Mouse (Mus musculus): ENCODE data around the gene Smpdl3b. TPM values are rescaled to one million over a fixed set of nuclear protein-coding genes. Genes with fewer than 3 reads are reported as not detected.
"Not testable (repeated sequence)": the region's sequence is repeated elsewhere in the genome, so short reads cannot be mapped to it uniquely, and the experiment has no call there.

Gene Smpdl3b
- polyA plus RNA-seq, 1 experiment from 2014 or later, result 0.27 TPM

- H3K27me3 ChIP-seq (ENCODE audit: control insufficient read depth, insufficient read depth, low read length); H3K36me3 ChIP-seq (ENCODE audit: control insufficient read depth, insufficient read depth, low read length); H3K9ac ChIP-seq (replicated peaks; ENCODE audit: low read depth, low read length); H3K27ac ChIP-seq (ENCODE audit: low read depth, low read length); ATAC-seq (ENCODE audit: low read depth); H3K4me2 ChIP-seq (ENCODE audit: low read depth, low read length); H3K9me3 ChIP-seq (ENCODE audit: control insufficient read depth, low read length); H3K4me1 ChIP-seq (ENCODE audit: control insufficient read depth, insufficient read depth, low read length); H3K4me3 ChIP-seq (ENCODE audit: low read depth, low read length): not testable (repeated sequence)
- WGBS, result 91% methylated on average over 8 of the region's 9 CpGs
These were observed 36.4 kb upstream of the Smpdl3b start for GRCm38 (mm10) chr4:132793322-132794004.

GRCm38 (mm10) chr4:132789731-132790130 is 32.7 kb upstream of the Smpdl3b start:
- no peaks in the 10 kb centered on the region for H3K4me1 ChIP-seq (ENCODE audit: control insufficient read depth, insufficient read depth, low read length)
- no peak overlapping the region for H3K27ac ChIP-seq (ENCODE audit: low read depth, low read length)
- H3K4me2 ChIP-seq (ENCODE audit: low read depth, low read length), result no peak overlapping the region
- no peaks in the 10 kb centered on the region for H3K9me3 ChIP-seq (ENCODE audit: control insufficient read depth, low read length)
- 91% methylated on average over 8 of the region's 8 CpGs for WGBS
- no peaks in the 10 kb centered on the region for H3K27me3 ChIP-seq (ENCODE audit: control insufficient read depth, insufficient read depth, low read length)
- no peak overlapping the region for H3K4me3 ChIP-seq (ENCODE audit: low read depth, low read length)
- no peak for ATAC-seq (ENCODE audit: low read depth)
- H3K9ac ChIP-seq (replicated peaks; ENCODE audit: low read depth, low read length), result no peak overlapping the region
- H3K36me3 ChIP-seq (ENCODE audit: control insufficient read depth, insufficient read depth, low read length), result no peaks in the 10 kb centered on the region

- Histone ChIP-seq H3K27ac (ENCODE audit: low read depth, low read length) (no peak overlapping the region), H3K4me3 (ENCODE audit: low read depth, low read length) (no peak overlapping the region), H3K36me3 (ENCODE audit: control insufficient read depth, insufficient read depth, low read length) (no peaks in the 10 kb centered on the region), H3K4me1 (ENCODE audit: control insufficient read depth, insufficient read depth, low read length) (no peaks in the 10 kb centered on the region), H3K9ac (replicated peaks; ENCODE audit: low read depth, low read length) (no peak overlapping the region), H3K27me3 (ENCODE audit: control insufficient read depth, insufficient read depth, low read length) (no peaks in the 10 kb centered on the region), H3K9me3 (ENCODE audit: control insufficient read depth, low read length) (no peaks in the 10 kb centered on the region), H3K4me2 (ENCODE audit: low read depth, low read length) (no peak overlapping the region)
- WGBS, result 89% methylated on average over 13 of the region's 13 CpGs
- no peak for ATAC-seq (ENCODE audit: low read depth)
These were observed 28.2 kb upstream of the Smpdl3b start for GRCm38 (mm10) chr4:132785228-132785627.

- Histone ChIP-seq H3K9ac (replicated peaks; ENCODE audit: low read depth, low read length) (no peak overlapping the region), H3K4me2 (ENCODE audit: low read depth, low read length) (no peak overlapping the region), H3K36me3 (ENCODE audit: control insufficient read depth, insufficient read depth, low read length) (no peaks in the 10 kb centered on the region), H3K4me1 (ENCODE audit: control insufficient read depth, insufficient read depth, low read length) (no peaks in the 10 kb centered on the region), H3K9me3 (ENCODE audit: control insufficient read depth, low read length) (no peaks in the 10 kb centered on the region), H3K27me3 (ENCODE audit: control insufficient read depth, insufficient read depth, low read length) (no peaks in the 10 kb centered on the region), H3K27ac (ENCODE audit: low read depth, low read length) (no peak overlapping the region), H3K4me3 (ENCODE audit: low read depth, low read length) (no peak overlapping the region)
- no peak for ATAC-seq (ENCODE audit: low read depth)
- 97% methylated on average over 2 of the region's 2 CpGs for WGBS
These were observed 26.7 kb upstream of the Smpdl3b start for GRCm38 (mm10) chr4:132783732-132784131.

- H3K4me2 ChIP-seq (ENCODE audit: low read depth, low read length), result no peak overlapping the region
- 0 out of 2 replicates have a peak, but pooled peaks cover 3% of the 10 kb centered on the region for H3K36me3 ChIP-seq (ENCODE audit: control insufficient read depth, insufficient read depth, low read length)
- H3K4me1 ChIP-seq (ENCODE audit: control insufficient read depth, insufficient read depth, low read length), result no peaks in the 10 kb centered on the region
- H3K9me3 ChIP-seq (ENCODE audit: control insufficient read depth, low read length), result no peaks in the 10 kb centered on the region
- 95% methylated on average over 4 of the region's 4 CpGs for WGBS
- no peak overlapping the region for H3K27ac ChIP-seq (ENCODE audit: low read depth, low read length)
- H3K9ac ChIP-seq (replicated peaks; ENCODE audit: low read depth, low read length), result no peak overlapping the region
- H3K4me3 ChIP-seq (ENCODE audit: low read depth, low read length), result no peak overlapping the region
- H3K27me3 ChIP-seq (ENCODE audit: control insufficient read depth, insufficient read depth, low read length), result no peaks in the 10 kb centered on the region
- ATAC-seq (ENCODE audit: low read depth), result no peak
These were observed 23.2 kb upstream of the Smpdl3b start for GRCm38 (mm10) chr4:132780288-132780687.

- peaks cover 16% of the 10 kb centered on the region; the same call in 1 of the 2 replicates for H3K36me3 ChIP-seq (ENCODE audit: control insufficient read depth, insufficient read depth, low read length)
- no peak overlapping the region for H3K9ac ChIP-seq (replicated peaks; ENCODE audit: low read depth, low read length)
- H3K4me1 ChIP-seq (ENCODE audit: control insufficient read depth, insufficient read depth, low read length), result no peaks in the 10 kb centered on the region
- no peak overlapping the region for H3K4me2 ChIP-seq (ENCODE audit: low read depth, low read length)
- ATAC-seq (ENCODE audit: low read depth), result no peak
- H3K27ac ChIP-seq (ENCODE audit: low read depth, low read length), result no peak overlapping the region
- H3K9me3 ChIP-seq (ENCODE audit: control insufficient read depth, low read length), result no peaks in the 10 kb centered on the region
- no peak overlapping the region for H3K4me3 ChIP-seq (ENCODE audit: low read depth, low read length)
- no peaks in the 10 kb centered on the region for H3K27me3 ChIP-seq (ENCODE audit: control insufficient read depth, insufficient read depth, low read length)
- WGBS, result 94% methylated on average over 6 of the region's 6 CpGs
These were observed 21.6 kb upstream of the Smpdl3b start for GRCm38 (mm10) chr4:132778562-132779201.

- Histone ChIP-seq H3K4me3 (ENCODE audit: low read depth, low read length) (no peak overlapping the region), H3K27me3 (ENCODE audit: control insufficient read depth, insufficient read depth, low read length) (no peaks in the 10 kb centered on the region), H3K4me2 (ENCODE audit: low read depth, low read length) (no peak overlapping the region), H3K9ac (replicated peaks; ENCODE audit: low read depth, low read length) (no peak overlapping the region), H3K36me3 (ENCODE audit: control insufficient read depth, insufficient read depth, low read length) (peaks cover 19% of the 10 kb centered on the region), H3K27ac (ENCODE audit: low read depth, low read length) (no peak overlapping the region), H3K9me3 (ENCODE audit: control insufficient read depth, low read length) (no peaks in the 10 kb centered on the region), H3K4me1 (ENCODE audit: control insufficient read depth, insufficient read depth, low read length) (no peaks in the 10 kb centered on the region)
- 88% methylated on average over 5 of the region's 5 CpGs for WGBS
- ATAC-seq (ENCODE audit: low read depth), result no peak
These were observed 19.7 kb upstream of the Smpdl3b start for GRCm38 (mm10) chr4:132776764-132777163.

GRCm38 (mm10) chr4:132774905-132775304 is 17.9 kb upstream of the Smpdl3b start:
- H3K9me3 ChIP-seq (ENCODE audit: control insufficient read depth, low read length), result no peaks in the 10 kb centered on the region
- no peak overlapping the region for H3K27ac ChIP-seq (ENCODE audit: low read depth, low read length)
- ATAC-seq (ENCODE audit: low read depth), result no peak
- no peaks in the 10 kb centered on the region for H3K27me3 ChIP-seq (ENCODE audit: control insufficient read depth, insufficient read depth, low read length)
- 88% methylated on average over 3 of the region's 3 CpGs for WGBS
- H3K4me1 ChIP-seq (ENCODE audit: control insufficient read depth, insufficient read depth, low read length), result no peaks in the 10 kb centered on the region
- H3K36me3 ChIP-seq (ENCODE audit: control insufficient read depth, insufficient read depth, low read length), result peaks cover 19% of the 10 kb centered on the region
- no peak overlapping the region for H3K4me3 ChIP-seq (ENCODE audit: low read depth, low read length)
- no peak overlapping the region for H3K4me2 ChIP-seq (ENCODE audit: low read depth, low read length)
- H3K9ac ChIP-seq (replicated peaks; ENCODE audit: low read depth, low read length), result no peak overlapping the region

GRCm38 (mm10) chr4:132771776-132772175 is 14.7 kb upstream of the Smpdl3b start:
- WGBS, result 92% methylated on average over 9 of the region's 9 CpGs
- peaks cover 16% of the 10 kb centered on the region for H3K36me3 ChIP-seq (ENCODE audit: control insufficient read depth, insufficient read depth, low read length)

More at GRCm38 (mm10) chr4:132771776-132772175, 14.7 kb upstream of the Smpdl3b start:
- no peaks in the 10 kb centered on the region for H3K27me3 ChIP-seq (ENCODE audit: control insufficient read depth, insufficient read depth, low read length)
- H3K27ac ChIP-seq (ENCODE audit: low read depth, low read length), result no peak overlapping the region
- no peak overlapping the region for H3K9ac ChIP-seq (replicated peaks; ENCODE audit: low read depth, low read length)
- H3K4me3 ChIP-seq (ENCODE audit: low read depth, low read length), result no peak overlapping the region
- H3K9me3 ChIP-seq (ENCODE audit: control insufficient read depth, low read length), result no peaks in the 10 kb centered on the region
- no peak overlapping the region for H3K4me2 ChIP-seq (ENCODE audit: low read depth, low read length)
- no peak for ATAC-seq (ENCODE audit: low read depth)
- 0 out of 2 replicates have a peak, but pooled peaks cover 9% of the 10 kb centered on the region for H3K4me1 ChIP-seq (ENCODE audit: control insufficient read depth, insufficient read depth, low read length)

All from neural tube, embryonic 14.5 days (tissue).